Mouse (Mus musculus): ENCODE data around the gene Rftn2. TPM values are rescaled to one million over a fixed set of nuclear protein-coding genes. Genes with fewer than 3 reads are reported as not detected.
"Not testable (repeated sequence)": the region's sequence is repeated elsewhere in the genome, so short reads cannot be mapped to it uniquely, and the experiment has no call there.

Rftn2 gene
- total RNA-seq, 2 experiments from 2014 or later, result 13.0 to 13.6 TPM

DNA sequence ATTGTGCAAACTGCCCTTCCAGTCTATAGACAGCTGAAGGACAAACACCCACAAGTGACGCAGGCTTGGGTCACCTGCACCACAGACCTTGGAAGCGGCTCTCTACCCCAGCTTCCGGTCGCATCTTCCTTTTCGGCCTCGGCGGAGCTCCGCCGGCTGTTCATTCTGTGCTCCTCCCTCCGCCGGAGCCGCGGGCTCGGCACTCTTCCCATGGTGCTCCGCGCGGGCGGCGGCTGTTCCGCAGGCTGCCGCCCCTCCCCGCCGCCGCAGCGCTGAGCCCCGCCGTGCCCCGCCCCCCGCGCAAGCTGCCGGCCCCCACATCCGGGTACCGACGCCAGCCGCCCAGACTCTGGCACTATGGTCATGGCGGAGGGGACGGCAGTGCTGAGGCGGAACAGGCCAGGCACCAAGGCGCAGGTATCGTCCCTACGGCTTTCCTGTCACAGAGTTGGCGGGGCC is 95.6 kb downstream of the Rftn2 start, which contains the start of gene Mob4:
TSS of gene Mob4 (plus strand) at position 289 of the 459 bp plus-strand sequence.
- peak; percentile 96 for DNase-seq
- intact Hi-C loops (cut with DNase I), result no loop called here

DNA sequence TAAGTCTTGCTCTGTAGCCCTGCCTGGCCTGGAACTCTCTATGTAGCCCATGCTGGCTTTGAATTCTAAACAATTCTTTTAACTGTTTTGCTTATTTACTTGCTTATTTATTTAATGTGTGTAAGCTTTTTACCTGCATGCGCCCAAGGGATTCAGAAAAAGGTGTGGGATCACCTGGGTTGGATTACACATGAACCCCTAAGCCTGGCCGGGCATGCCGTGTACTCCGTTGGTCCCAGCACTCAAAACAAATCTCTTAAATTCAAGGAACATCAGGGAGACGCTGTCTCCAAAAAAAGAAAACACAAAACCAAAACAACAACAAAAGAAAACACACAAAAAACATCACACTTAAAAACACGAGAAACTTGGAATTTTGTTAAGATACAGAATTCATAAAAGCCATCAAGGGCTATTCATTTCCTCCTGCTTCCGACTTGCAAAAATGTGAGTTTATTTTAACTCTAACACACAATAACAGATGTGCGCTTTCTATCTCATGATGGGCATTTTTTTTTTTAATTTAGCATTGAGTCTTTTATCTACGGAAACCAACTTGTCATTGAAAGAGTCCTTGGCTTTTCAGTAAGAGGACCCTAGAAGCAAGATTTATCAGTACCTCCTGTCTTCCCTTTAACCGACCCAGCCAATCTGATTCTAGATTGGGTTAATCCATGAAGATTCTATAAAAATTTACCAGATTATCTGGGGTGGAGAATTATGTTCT is 96.2 kb downstream of the Rftn2 start:
- intact Hi-C loops (cut with DNase I), result no loop called here
- DNase-seq, result no peak

DNA sequence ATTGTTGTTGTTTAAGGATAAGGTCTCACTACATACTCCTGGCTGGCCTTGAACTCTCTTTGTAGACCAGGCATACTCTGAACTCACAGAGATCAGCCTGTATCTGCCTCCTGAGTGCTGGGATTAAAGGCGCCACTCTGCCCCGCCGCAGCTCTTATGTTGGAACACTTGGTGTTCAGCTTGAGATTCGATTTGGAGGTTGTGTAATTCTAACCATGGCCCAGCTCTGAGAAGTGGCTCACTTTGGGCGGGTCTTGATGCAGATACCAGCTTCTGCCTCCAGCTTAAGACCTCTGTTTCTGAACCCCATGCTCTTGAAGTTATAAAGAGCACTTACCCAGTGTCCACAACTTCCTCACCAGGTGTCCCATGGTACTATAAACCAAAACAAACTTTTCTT is 96.9 kb downstream of the Rftn2 start:
- DNase-seq, result no peak
- intact Hi-C loops (cut with DNase I), result no loop called here

DNA sequence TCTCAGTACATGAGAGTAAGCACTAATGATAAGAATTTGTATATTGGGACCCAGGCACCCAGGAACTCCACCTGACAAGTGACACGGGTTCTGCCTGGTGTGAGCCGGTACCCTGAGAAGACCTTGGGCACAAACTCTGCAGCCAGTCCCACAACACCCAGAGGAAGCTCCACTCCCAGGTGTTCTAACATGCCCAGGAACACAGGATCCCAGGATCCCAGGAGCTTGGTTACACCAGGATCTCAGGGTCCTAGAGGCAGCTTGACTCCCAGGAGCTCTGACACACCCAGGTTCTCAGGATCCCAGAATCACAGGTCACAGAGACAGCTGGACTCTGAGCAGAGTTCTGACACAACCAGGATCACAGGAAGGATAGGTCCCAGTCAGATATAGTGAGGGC is 102.4 kb downstream of the Rftn2 start:
- intact Hi-C loops (cut with DNase I); DNase-seq: not testable (repeated sequence)

DNA sequence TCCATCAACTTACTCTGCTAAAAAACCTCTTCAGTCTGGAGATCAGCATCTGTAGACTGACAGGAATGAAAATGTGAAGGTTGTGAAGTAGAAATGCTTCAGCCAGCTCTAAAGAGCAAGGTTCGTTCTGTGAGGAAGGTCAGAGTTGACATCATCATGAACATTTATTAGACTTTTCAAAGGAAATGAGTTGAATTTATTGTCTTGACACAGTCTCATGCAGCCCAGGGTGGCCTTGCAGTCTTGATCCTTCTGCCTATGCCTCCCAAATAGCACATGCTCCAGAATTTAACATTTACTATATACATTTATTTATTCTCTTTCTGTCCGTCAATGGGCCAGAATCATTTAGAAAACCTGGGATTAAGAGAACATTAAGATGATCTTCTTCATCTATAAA is 103.0 kb downstream of the Rftn2 start:
- intact Hi-C loops (cut with DNase I), result no loop called here
- DNase-seq, result no peak

DNA sequence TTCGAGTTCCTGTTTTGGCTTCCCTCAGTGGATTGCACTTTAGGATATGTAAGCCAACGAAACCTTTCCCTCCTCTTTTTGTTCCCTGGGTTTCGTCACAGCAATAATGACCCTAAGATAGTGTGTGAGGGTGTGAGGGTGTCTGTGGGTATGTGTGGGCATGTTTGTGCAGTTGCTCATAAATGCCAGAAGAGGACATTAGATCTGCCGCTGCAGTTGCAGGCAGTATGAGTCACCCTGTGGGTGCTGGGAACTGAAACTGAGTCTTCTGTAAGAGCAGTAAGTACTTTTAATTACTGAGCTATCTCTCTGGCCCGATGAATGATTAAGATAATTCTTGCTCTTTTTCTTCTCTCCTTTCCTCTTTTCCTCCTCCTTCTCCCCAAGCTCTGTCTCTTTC is 103.5 kb downstream of the Rftn2 start:
- intact Hi-C loops (cut with DNase I), result no loop called here
- DNase-seq, result no peak

Other genes starting within 250 kb of the Rftn2 start
- gene Sf3b1, start 199.3 kb downstream of the Rftn2 start, total RNA-seq (2021), result 100 to 1,000 TPM; 190 to 193 TPM
- 10 to 100 TPM; 18.9 to 20.0 TPM for gene Coq10b, start 174.0 kb downstream of the Rftn2 start, total RNA-seq (2021)
- 100 to 1,000 TPM; 109 to 118 TPM for gene Hspe1, start 138.7 kb downstream of the Rftn2 start, total RNA-seq (2021)
- 100 to 1,000 TPM; 187 to 191 TPM for gene Hspd1, start 138.5 kb downstream of the Rftn2 start, total RNA-seq (2021)
- gene Mob4, start 95.6 kb downstream of the Rftn2 start, total RNA-seq (2021), result 10 to 100 TPM; 77.6 to 79.9 TPM
- gene Mars2, start 10.4 kb upstream of the Rftn2 start, total RNA-seq (2021), result 10 to 100 TPM; 16.8 to 20.0 TPM
- gene Boll, start 136.7 kb upstream of the Rftn2 start, total RNA-seq (2021), result not detected
- gene Plcl1, start 179.1 kb upstream of the Rftn2 start, total RNA-seq (2021), result 10 to 100 TPM; 14.3 to 14.7 TPM